Mouse (Mus musculus) layer of hippocampus, postnatal 25 days (tissue): ENCODE measurements around the gene Gipc3. TPM values are rescaled to one million over a fixed set of nuclear protein-coding genes. Genes with fewer than 3 reads are reported as not detected.

Experiments
- DNase-seq, 2 experiments: peaks; one replicate each; pipeline ENCODE4 v3.0.0; 2022; ENCODE audit warnings: mixed read lengths in 2 of 2, low spot score in 1 of 2; ENCODE audit errors: extremely low spot score in 1 of 2
- microRNA-seq, 2 experiments: library from miRNA; unstranded; fragments of <30 nt; microRNA quantifications; one replicate each; pipeline ENCODE4 v1.2.0; 2021
- total RNA-seq, 2 experiments: library from RNA; stranded (reverse); gene quantifications; 2 replicates each; pipeline ENCODE4 v1.2.3; 2021

Gene Gipc3
- total RNA-seq, 2 experiments from 2014 or later, result 1.6 to 1.9 TPM

DNA sequence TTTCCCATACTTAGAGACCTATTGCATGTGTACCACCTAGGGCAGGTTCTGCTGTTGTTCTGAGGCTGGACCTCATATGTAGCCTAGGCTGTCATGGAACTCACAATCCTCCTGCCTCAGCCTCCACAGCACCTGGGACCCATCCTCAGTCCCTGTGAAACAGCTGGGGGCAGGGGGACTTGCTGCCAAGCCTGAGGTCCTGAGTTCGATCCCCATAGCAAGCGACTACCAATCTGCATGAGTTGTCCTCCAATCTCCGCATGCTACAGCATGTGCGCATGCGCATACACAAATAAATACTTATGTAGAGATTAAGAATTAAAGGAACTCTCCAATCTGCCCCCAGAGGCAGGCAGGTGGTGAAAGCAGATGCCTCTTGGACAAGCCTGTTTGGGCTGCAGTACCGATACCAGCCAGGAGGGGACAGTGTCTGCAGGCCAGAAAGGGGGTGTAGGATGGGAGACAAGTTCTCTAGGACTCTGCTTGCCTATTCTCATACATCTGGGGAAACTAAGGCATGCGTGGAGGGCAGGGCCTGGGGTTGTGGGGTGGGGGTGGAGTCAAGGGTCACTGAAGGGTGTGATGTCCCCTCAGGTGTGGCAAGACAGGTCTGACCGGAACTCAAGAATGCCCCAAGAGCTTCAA lies 55.4 kb downstream of the Gipc3 start:
- DNase-seq, result peak in 1 of 2 experiments; percentile 60

DNA sequence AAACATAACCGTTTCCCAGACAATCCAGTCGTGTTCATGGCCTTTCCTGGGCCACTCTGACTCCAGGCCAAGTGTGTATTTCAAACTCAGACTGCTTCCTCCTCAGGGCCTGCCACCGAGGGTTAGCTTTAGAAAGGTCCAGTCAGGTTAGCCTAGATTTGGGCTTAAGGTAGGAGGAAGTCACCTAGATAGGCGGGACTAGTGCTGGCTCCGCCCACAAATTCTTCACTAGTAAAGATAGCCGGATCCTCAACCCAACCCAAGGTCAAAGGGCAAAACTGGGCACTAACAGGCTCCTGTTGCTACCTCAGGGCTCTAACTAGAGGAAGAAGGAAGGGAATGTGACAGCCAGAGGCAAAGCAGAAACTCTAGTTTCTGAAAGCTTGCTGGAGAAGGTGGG lies 56.5 kb downstream of the Gipc3 start:
- no peak for DNase-seq

DNA sequence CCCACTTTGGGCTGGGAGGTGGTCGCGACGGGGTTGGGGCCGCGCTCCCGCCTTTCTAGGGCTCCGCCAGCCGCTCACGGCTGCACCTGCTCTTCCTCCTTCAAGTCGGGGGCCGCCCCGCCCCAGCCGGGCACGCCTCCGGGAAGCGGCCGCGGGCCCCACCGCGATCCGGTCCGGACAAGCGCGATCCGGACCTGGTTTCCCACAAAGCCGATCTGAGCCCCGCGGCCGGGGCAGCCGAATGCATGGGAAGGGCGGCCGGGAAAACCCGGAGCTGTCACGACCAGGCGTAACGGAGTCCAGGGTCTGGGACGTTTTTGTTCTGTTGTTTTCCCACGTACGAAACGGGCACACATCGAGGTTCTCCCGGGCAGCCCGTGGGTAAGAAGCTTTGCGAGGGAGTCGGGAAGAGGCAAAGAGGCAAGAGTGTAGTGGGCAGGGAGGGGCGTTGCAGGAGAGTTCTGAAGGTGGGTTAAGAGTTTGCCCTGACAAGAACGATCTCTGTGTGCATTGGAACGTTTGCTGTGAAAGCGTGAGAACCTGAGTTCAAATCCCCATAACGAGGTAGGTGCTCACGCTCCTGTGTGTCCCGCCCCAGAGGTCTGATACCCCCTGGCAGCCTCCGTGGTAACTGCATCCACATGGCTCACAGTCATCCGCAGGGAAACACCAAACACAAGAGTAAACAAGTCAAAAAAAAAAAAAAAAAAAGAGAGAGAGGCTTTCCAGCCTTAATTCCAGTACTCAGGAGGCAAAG lies 57.2 kb downstream of the Gipc3 start:
- DNase-seq, result peak; percentile 79 to 94

Small RNAs within 50 kb of the gene (microRNA-seq; reads per million reads assigned to microRNA genes)
- 1.4 to 1.7 reads per million in 2 experiments for gene Mir6913

Other genes with a start within 250 kb of the Gipc3 start
- gene Creb3l3, start 244.4 kb downstream of the Gipc3 start, total RNA-seq, result under 1 TPM; 0.81 to 0.94 TPM
- gene Map2k2, start 237.4 kb downstream of the Gipc3 start, total RNA-seq, result 100 to 1,000 TPM; 123 to 127 TPM
- 100 to 1,000 TPM in 1 of 2 experiments, 10 to 100 TPM in 1; 94.7 to 101 TPM for gene Zbtb7a, start 208.0 kb downstream of the Gipc3 start, total RNA-seq
- gene Pias4, start 175.3 kb downstream of the Gipc3 start, total RNA-seq, result 10 to 100 TPM; 28.2 to 28.9 TPM
- gene Eef2, start 166.6 kb downstream of the Gipc3 start, total RNA-seq, result 100 to 1,000 TPM; 896 to 944 TPM
- 10 to 100 TPM; 71.7 to 71.8 TPM for gene Dapk3, start 160.3 kb downstream of the Gipc3 start, total RNA-seq
- not detected for gene 4930442H23Rik, start 159.4 kb downstream of the Gipc3 start, total RNA-seq
- gene Nmrk2, start 141.2 kb downstream of the Gipc3 start, total RNA-seq, result under 1 TPM; 0.19 to 0.20 TPM
- gene Atcay, start 112.4 kb downstream of the Gipc3 start, total RNA-seq, result 100 to 1,000 TPM; 154 to 155 TPM
- gene Zfr2, start 110.1 kb downstream of the Gipc3 start, total RNA-seq, result 10 to 100 TPM; 55.6 to 69.0 TPM
- 100 to 1,000 TPM; 222 to 244 TPM for gene Matk, start 90.3 kb downstream of the Gipc3 start, total RNA-seq
- 10 to 100 TPM; 38.6 to 44.0 TPM for gene Mrpl54, start 76.3 kb downstream of the Gipc3 start, total RNA-seq
- gene Apba3, start 76.3 kb downstream of the Gipc3 start, total RNA-seq, result 10 to 100 TPM; 35.4 to 39.5 TPM
- gene Tjp3, start 51.7 kb downstream of the Gipc3 start, total RNA-seq, result 1 to 10 TPM in 1 of 2 experiments, under 1 TPM in 1; 0.86 to 1.2 TPM
- gene Pip5k1c, start 50.3 kb downstream of the Gipc3 start, total RNA-seq, result 100 to 1,000 TPM; 306 to 318 TPM
- gene Cactin, start 22.2 kb downstream of the Gipc3 start, total RNA-seq, result 10 to 100 TPM; 28.1 to 30.0 TPM
- gene Tbxa2r, start 14.5 kb downstream of the Gipc3 start, total RNA-seq, result 1 to 10 TPM; 1.1 to 1.5 TPM
- 10 to 100 TPM; 31.3 to 31.6 TPM for gene Hmg20b, start 7.2 kb upstream of the Gipc3 start, total RNA-seq
- 10 to 100 TPM; 46.6 to 50.7 TPM for gene Mfsd12, start 14.2 kb upstream of the Gipc3 start, total RNA-seq
- 1 to 10 TPM; 1.1 to 1.2 TPM for gene 4930404N11Rik, start 22.6 kb upstream of the Gipc3 start, total RNA-seq
- 10 to 100 TPM; 65.9 to 66.6 TPM for gene Fzr1, start 35.2 kb upstream of the Gipc3 start, total RNA-seq
- 10 to 100 TPM; 79.1 to 87.1 TPM for gene Dohh, start 41.2 kb upstream of the Gipc3 start, total RNA-seq
- 1 to 10 TPM; 2.6 to 3.7 TPM for gene Gm48551, start 41.2 kb upstream of the Gipc3 start, total RNA-seq
- gene Gm48552, start 45.7 kb upstream of the Gipc3 start, total RNA-seq, result 1 to 10 TPM; 3.2 to 4.7 TPM
- gene Smim24, start 49.8 kb upstream of the Gipc3 start, total RNA-seq, result 1 to 10 TPM; 1.4 to 3.1 TPM
- gene Nfic, start 112.4 kb upstream of the Gipc3 start, total RNA-seq, result 10 to 100 TPM; 59.5 to 66.8 TPM
- 100 to 1,000 TPM; 255 to 311 TPM for gene Celf5, start 139.4 kb upstream of the Gipc3 start, total RNA-seq
- gene Ncln, start 153.1 kb upstream of the Gipc3 start, total RNA-seq, result 10 to 100 TPM; 83.0 to 94.6 TPM
- gene S1pr4, start 156.9 kb upstream of the Gipc3 start, total RNA-seq, result under 1 TPM; 0.35 to 0.54 TPM
- 1 to 10 TPM; 2.4 to 3.2 TPM for gene Gna15, start 181.0 kb upstream of the Gipc3 start, total RNA-seq
- gene Gna11, start 201.9 kb upstream of the Gipc3 start, total RNA-seq, result 100 to 1,000 TPM; 110 to 121 TPM
- 100 to 1,000 TPM; 692 to 732 TPM for gene Aes, start 216.2 kb upstream of the Gipc3 start, total RNA-seq
- 10 to 100 TPM; 22.5 to 32.3 TPM for gene Tle2, start 231.3 kb upstream of the Gipc3 start, total RNA-seq